Mouse (Mus musculus): ENCODE data around the gene Zfp932. TPM values are rescaled to one million over a fixed set of nuclear protein-coding genes. Genes with fewer than 3 reads are reported as not detected.

Zfp932 gene
- polyA plus RNA-seq, 1 experiment: 4.6 TPM

- H3K27ac ChIP-seq (ENCODE audit: insufficient read depth, low read depth, low read length): peak overlapping the region; percentile 72
- 1% methylated on average over 19 of the region's 19 CpGs for WGBS
- no peaks in the 10 kb centered on the region for H3K4me1 ChIP-seq (ENCODE audit: control insufficient read depth, insufficient read depth, low read length)
- TF ChIP-seq POLR2A (IDR thresholded peaks at IDR 0.05; ENCODE audit: low read depth, low read length) (no peak), CTCF (conservative IDR thresholded peaks at IDR 0.05; ENCODE audit: insufficient read depth, insufficient read length, low read depth, low read length) (no peak)
- H3K27me3 ChIP-seq (replicated peaks; ENCODE audit: control insufficient read depth, insufficient read depth, low read length): no peaks in the 10 kb centered on the region
- H3K4me3 ChIP-seq (ENCODE audit: insufficient read depth, low read depth, low read length): peak overlapping the region; percentile 78
- H3K36me3 ChIP-seq (ENCODE audit: control insufficient read depth, insufficient read depth, low read length): no peaks in the 10 kb centered on the region
- peak; percentile 94 for DNase-seq
Measured at GRCm38 (mm10) chr5:110057637-110058408, 61.5 kb downstream of the Zfp932 start.

Other genes with a start within 250 kb of the Zfp932 start
- gene 4930522L14Rik, start 244.6 kb upstream of the Zfp932 start, polyA plus RNA-seq (2012; rRNA removed): 1.2 TPM in 2 replicates
- gene Gm15446, start 73.1 kb upstream of the Zfp932 start, polyA plus RNA-seq (2012; rRNA removed): 1.7 and 18.8 TPM in 2 replicates
- 0.07 and 0.67 TPM in 2 replicates for gene Gm17655, start 76.0 kb downstream of the Zfp932 start, polyA plus RNA-seq (2012; rRNA removed)
- gene Gm35315, start 97.9 kb downstream of the Zfp932 start, polyA plus RNA-seq (2012; rRNA removed): 0.04 and 0.11 TPM in 2 replicates
- 1.8 and 2.9 TPM in 2 replicates for gene Plcxd1, start 103.4 kb downstream of the Zfp932 start, polyA plus RNA-seq (2012; rRNA removed)
- gene Gtpbp6, start 111.7 kb downstream of the Zfp932 start, polyA plus RNA-seq (2012; rRNA removed): 50.6 and 65.8 TPM in 2 replicates
- 0.49 and 0.74 TPM in 2 replicates for gene Zfp605, start 113.6 kb downstream of the Zfp932 start, polyA plus RNA-seq (2012; rRNA removed)
- gene Chfr, start 139.3 kb downstream of the Zfp932 start, polyA plus RNA-seq (2012; rRNA removed): 23.2 and 23.5 TPM in 2 replicates
- gene Golga3, start 180.2 kb downstream of the Zfp932 start, polyA plus RNA-seq (2012; rRNA removed): 7.8 and 8.6 TPM in 2 replicates
- 7.5 and 8.6 TPM in 2 replicates for gene Ankle2, start 234.5 kb downstream of the Zfp932 start, polyA plus RNA-seq (2012; rRNA removed)